Mouse (Mus musculus) embryonic facial prominence, embryonic 13.5 days (tissue): Measurements from ENCODE around the gene Pikfyve. TPM values are rescaled to one million over a fixed set of nuclear protein-coding genes. Genes with fewer than 3 reads are reported as not detected.

Experiments used
- ATAC-seq: fragments of 200-750 bp; cut with Nextera tagmentation; 2 replicates; pipeline ENCODE4 v1.8.0; 2017; ENCODE audit warnings: low read depth; ENCODE audit not compliant: insufficient number of reproducible peaks, insufficient read depth, low FRiP score, low TSS enrichment
- H3K27ac ChIP-seq: fragments of 300-500 bp; sonication (generic); 2 replicates; pipeline ENCODE4 v1.5.1; 2015; ENCODE audit warnings: moderate library complexity, mild to moderate bottlenecking, inconsistent platforms
- H3K27me3 ChIP-seq: fragments of 300-500 bp; sonication (generic); 2 replicates; pipeline ENCODE4 v1.6.1; 2015; ENCODE audit warnings: mild to moderate bottlenecking, inconsistent platforms
- H3K36me3 ChIP-seq: fragments of 300-500 bp; sonication (generic); 2 replicates; pipeline ENCODE4 v1.6.1; 2015; ENCODE audit warnings: mild to moderate bottlenecking, inconsistent platforms
- H3K4me1 ChIP-seq: fragments of 300-500 bp; sonication (generic); 2 replicates; pipeline ENCODE4 v1.6.1; 2015; ENCODE audit warnings: inconsistent platforms
- H3K4me2 ChIP-seq: fragments of 300-500 bp; sonication (generic); 2 replicates; pipeline ENCODE4 v1.6.1; 2015; ENCODE audit warnings: moderate library complexity, mild to moderate bottlenecking, inconsistent platforms
- H3K4me3 ChIP-seq: fragments of 300-500 bp; sonication (generic); 2 replicates; pipeline ENCODE4 v1.5.1; 2015; ENCODE audit warnings: mild to moderate bottlenecking, inconsistent platforms
- H3K9ac ChIP-seq: fragments of 300-500 bp; sonication (generic); 2 replicates; pipeline ENCODE4 v1.6.1; 2015; ENCODE audit warnings: mild to moderate bottlenecking, inconsistent platforms
- H3K9me3 ChIP-seq: fragments of 300-500 bp; sonication (generic); 2 replicates; pipeline ENCODE4 v1.6.1; 2016; ENCODE audit warnings: inconsistent platforms
- WGBS: fragments of 180-500 bp; shearing (Covaris S2); methylation state at CpG from one replicate; pipeline ENCODE4 v1.1.7; 2015; ENCODE audit warnings: mixed read lengths; 5-methylcytosine and 5-hydroxymethylcytosine counted together
- polyA plus RNA-seq: library from polyadenylated mRNA; unstranded; fragments of >200 nt; fragmentation: Nextera tagmentation; extraction: Ambion mirVana; gene quantifications from 2 replicates; pipeline ENCODE4 v1.2.1, GENCODE M21; 2015

Gene Pikfyve
- 11.2 and 12.0 TPM in 2 replicates for polyA plus RNA-seq

GRCm38 (mm10) chr1:65186287-65187073 is at the start of gene Pikfyve, which contains the start of gene Idh1:
Gene Pikfyve, plus strand, starts transcription at chr1:65186683.
Gene Idh1, minus strand, starts transcription at chr1:65186500.
- Histone ChIP-seq H3K4me3 (peak within 1 kb of the TSS; percentile 90), H3K4me2 (peak within 1 kb of the TSS; percentile 72), H3K27me3 (no peaks in the 10 kb centered on the region), H3K9me3 (no peaks in the 10 kb centered on the region), H3K27ac (peak within 1 kb of the TSS; percentile 84), H3K9ac (peak within 1 kb of the TSS; percentile 93), H3K36me3 (no peaks in the 10 kb centered on the region), H3K4me1 (0 out of 2 replicates have a peak, but pooled peaks cover 11% of the 10 kb centered on the region)
- ATAC-seq: peak; percentile 99
- WGBS: under 1% methylated on average over 69 of the region's 71 CpGs

DNA sequence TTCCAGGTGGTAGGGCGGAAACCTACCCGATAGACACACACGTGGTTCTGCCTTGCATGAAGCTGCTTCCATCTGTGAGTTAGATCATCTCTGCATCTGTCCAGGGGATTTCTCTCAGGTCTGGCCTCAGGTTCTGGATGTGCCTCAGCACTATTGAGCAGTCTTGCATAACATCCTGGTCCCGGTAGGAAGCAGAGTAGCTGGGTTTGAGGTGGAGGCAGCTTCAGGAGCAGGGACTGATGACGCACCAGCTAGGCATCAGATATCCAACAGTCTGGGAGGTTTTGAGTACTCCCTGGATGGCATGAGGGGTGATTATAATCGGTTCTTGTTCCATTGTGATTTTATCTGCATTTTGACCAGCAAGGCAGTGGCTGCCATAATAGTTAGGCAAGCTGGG is 48.9 kb upstream of the Pikfyve start:
- no peak for ATAC-seq
- no peak overlapping the region for H3K27ac ChIP-seq

DNA sequence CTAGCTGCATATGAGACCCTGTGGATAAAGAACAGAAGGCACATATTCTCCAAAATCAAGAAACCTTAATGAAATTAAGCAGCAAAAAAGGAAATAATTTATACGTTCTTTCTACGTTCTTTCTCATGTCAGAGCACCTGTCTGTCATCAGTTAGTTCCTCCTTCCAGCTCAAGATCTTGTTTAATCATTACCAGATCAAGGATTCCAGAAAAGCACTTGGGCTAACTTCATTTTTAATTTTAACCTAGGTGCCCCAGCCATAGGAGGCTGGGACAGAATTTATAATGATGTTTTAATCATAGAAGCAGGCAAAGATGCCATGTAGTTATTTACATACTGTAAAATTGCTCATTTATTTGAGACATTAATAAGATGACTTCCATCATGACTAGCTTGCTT is 41.7 kb upstream of the Pikfyve start:
- no peaks in the 10 kb centered on the region for H3K27me3 ChIP-seq
- WGBS: 45% methylated on average over 2 of the region's 2 CpGs

More for the DNA sequence above, 48.9 kb upstream of the Pikfyve start:
- Histone ChIP-seq H3K9me3 (no peaks in the 10 kb centered on the region), H3K4me2 (no peak overlapping the region), H3K27me3 (no peaks in the 10 kb centered on the region), H3K36me3 (no peaks in the 10 kb centered on the region), H3K4me1 (no peaks in the 10 kb centered on the region), H3K4me3 (no peak overlapping the region), H3K9ac (no peak overlapping the region)
- WGBS: 78% methylated on average over 6 of the region's 6 CpGs

GRCm38 (mm10) chr1:65146601-65147000 is 39.9 kb upstream of the Pikfyve start:
- Histone ChIP-seq H3K9me3 (no peaks in the 10 kb centered on the region), H3K4me2 (no peak overlapping the region), H3K27ac (no peak overlapping the region), H3K27me3 (no peaks in the 10 kb centered on the region), H3K36me3 (no peaks in the 10 kb centered on the region), H3K4me3 (no peak overlapping the region), H3K4me1 (no peaks in the 10 kb centered on the region), H3K9ac (no peak overlapping the region)
- WGBS: 41% methylated on average over 2 of the region's 2 CpGs
- ATAC-seq: no peak

More for the DNA sequence above, 41.7 kb upstream of the Pikfyve start:
- Histone ChIP-seq H3K4me3 (no peak overlapping the region), H3K36me3 (no peaks in the 10 kb centered on the region), H3K4me1 (no peaks in the 10 kb centered on the region), H3K4me2 (no peak overlapping the region), H3K9me3 (no peaks in the 10 kb centered on the region), H3K27ac (no peak overlapping the region), H3K9ac (no peak overlapping the region)
- no peak for ATAC-seq

- Histone ChIP-seq H3K4me2 (no peak overlapping the region), H3K4me3 (no peak overlapping the region), H3K9ac (no peak overlapping the region), H3K27me3 (no peaks in the 10 kb centered on the region), H3K9me3 (no peaks in the 10 kb centered on the region), H3K36me3 (no peaks in the 10 kb centered on the region), H3K4me1 (no peaks in the 10 kb centered on the region), H3K27ac (no peak overlapping the region)
- no peak for ATAC-seq
- 91% methylated on average over 5 of the region's 5 CpGs for WGBS
These were observed 39.2 kb upstream of the Pikfyve start for GRCm38 (mm10) chr1:65147326-65147725.

DNA sequence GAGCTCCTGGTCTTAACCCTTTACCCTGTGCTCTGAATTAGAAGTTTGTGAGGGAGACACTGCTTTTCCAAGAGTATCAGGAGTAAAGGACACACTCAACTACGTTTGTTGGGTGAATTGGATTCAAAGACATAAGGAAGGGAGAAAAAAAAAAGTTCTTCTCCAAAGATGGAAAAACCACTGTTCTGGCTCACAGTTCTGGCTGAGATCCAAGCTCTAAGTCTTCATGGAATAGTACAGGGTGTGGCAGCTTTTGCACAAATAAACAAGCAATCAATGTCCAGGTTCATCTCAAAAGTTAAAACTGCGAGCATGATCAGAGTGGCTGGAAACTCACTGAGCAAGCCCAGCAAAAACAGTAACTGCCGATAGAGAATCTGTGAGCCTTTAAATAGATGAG is 38.5 kb upstream of the Pikfyve start:
- no peak overlapping the region for H3K4me2 ChIP-seq
- no peaks in the 10 kb centered on the region for H3K27me3 ChIP-seq
- H3K4me1 ChIP-seq: no peaks in the 10 kb centered on the region
- no peaks in the 10 kb centered on the region for H3K36me3 ChIP-seq
- H3K9ac ChIP-seq: no peak overlapping the region
- 75% methylated on average over 3 of the region's 3 CpGs for WGBS
- H3K27ac ChIP-seq: no peak overlapping the region
- ATAC-seq: no peak
- no peaks in the 10 kb centered on the region for H3K9me3 ChIP-seq
- H3K4me3 ChIP-seq: no peak overlapping the region

DNA sequence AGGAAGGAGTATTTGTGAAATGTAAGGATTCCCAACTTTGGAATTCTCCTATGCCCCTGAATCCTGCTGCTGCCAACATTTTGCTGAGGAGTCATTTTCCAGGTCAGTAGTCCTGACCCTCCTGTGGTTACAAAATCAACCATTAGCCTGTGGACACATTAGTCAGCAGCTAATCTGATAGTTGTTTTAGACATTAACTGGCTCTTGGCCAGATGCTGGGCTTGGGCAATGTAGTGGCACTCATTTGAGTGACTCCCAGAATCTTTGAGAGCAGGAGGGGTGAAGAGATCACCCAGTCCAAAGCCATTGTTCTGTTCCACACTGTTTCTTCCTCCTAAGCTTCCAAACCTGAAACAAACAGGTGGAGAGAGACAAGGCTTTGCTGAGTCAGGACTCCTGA is 31.7 kb upstream of the Pikfyve start:
- Histone ChIP-seq H3K4me3 (no peak overlapping the region), H3K4me1 (no peaks in the 10 kb centered on the region), H3K36me3 (peaks cover 25% of the 10 kb centered on the region), H3K9me3 (no peaks in the 10 kb centered on the region), H3K27me3 (no peaks in the 10 kb centered on the region), H3K4me2 (no peak overlapping the region), H3K9ac (no peak overlapping the region), H3K27ac (no peak overlapping the region)
- no peak for ATAC-seq

DNA sequence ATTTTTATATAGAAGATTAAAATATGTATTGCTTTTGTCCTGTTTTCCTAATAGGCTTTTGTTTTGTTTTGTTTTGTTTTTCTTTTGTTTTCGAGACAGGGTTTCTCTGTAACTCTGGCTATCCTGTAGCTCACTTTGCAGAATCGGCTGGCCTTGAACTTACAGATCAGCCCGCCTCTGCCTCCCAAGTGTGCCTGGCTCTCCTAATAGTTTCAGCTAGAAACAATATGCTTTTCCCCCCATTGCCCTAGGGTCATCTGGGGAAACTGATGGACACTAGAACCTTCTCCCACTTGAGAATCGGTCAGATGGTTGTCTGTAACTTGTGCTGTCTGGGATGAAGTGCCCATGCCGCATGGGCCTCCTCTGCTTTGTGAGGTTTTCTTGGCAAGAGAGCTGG is 30.4 kb upstream of the Pikfyve start:
- Histone ChIP-seq H3K9me3 (no peaks in the 10 kb centered on the region), H3K27ac (no peak overlapping the region), H3K4me3 (no peak overlapping the region), H3K9ac (no peak overlapping the region), H3K4me2 (no peak overlapping the region), H3K4me1 (no peaks in the 10 kb centered on the region), H3K36me3 (peaks cover 38% of the 10 kb centered on the region), H3K27me3 (no peaks in the 10 kb centered on the region)
- no peak for ATAC-seq
- WGBS: 93% methylated on average over 5 of the region's 5 CpGs

- Histone ChIP-seq H3K9ac (no peak overlapping the region), H3K4me1 (no peaks in the 10 kb centered on the region), H3K4me3 (no peak overlapping the region), H3K9me3 (no peaks in the 10 kb centered on the region), H3K27me3 (no peaks in the 10 kb centered on the region), H3K36me3 (peaks cover 94% of the 10 kb centered on the region), H3K4me2 (no peak overlapping the region), H3K27ac (no peak overlapping the region)
- no peak for ATAC-seq
- 98% methylated on average over 1 of the region's 1 CpGs for WGBS
These were observed 24.3 kb upstream of the Pikfyve start for GRCm38 (mm10) chr1:65162210-65162609.

DNA sequence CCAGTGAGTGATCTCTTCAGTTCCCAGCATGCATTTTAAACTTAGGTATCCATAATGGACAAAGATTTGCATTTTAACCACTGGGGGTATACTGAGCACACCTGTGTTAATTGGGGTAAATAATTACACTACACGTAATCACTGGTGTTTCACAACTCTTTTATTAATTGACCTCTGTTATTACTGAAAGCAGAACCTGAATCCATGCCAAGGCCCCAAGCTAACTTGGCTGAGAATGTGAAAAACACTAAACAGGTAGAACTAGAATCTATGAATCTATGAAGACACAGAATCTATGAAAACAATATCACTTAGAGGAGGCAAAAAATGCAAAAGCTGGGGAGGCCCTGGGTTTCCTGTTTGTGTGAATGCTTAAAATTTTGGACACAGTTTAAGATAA is 19.0 kb upstream of the Pikfyve start:
- Histone ChIP-seq H3K4me3 (no peak overlapping the region), H3K36me3 (peaks cover 95% of the 10 kb centered on the region), H3K4me1 (no peaks in the 10 kb centered on the region), H3K9me3 (no peaks in the 10 kb centered on the region), H3K4me2 (no peak overlapping the region), H3K27ac (no peak overlapping the region), H3K9ac (no peak overlapping the region), H3K27me3 (no peaks in the 10 kb centered on the region)
- ATAC-seq: no peak
- 82% methylated on average over 1 of the region's 1 CpGs for WGBS

GRCm38 (mm10) chr1:65169536-65169935 is 16.9 kb upstream of the Pikfyve start:
- no peak for ATAC-seq
- Histone ChIP-seq H3K36me3 (peaks cover 93% of the 10 kb centered on the region), H3K4me2 (no peak overlapping the region), H3K27me3 (no peaks in the 10 kb centered on the region), H3K9ac (no peak overlapping the region), H3K27ac (no peak overlapping the region), H3K9me3 (no peaks in the 10 kb centered on the region), H3K4me3 (no peak overlapping the region), H3K4me1 (no peaks in the 10 kb centered on the region)
- 91% methylated on average over 7 of the region's 7 CpGs for WGBS

GRCm38 (mm10) chr1:65169947-65170346 is 16.5 kb upstream of the Pikfyve start:
- Histone ChIP-seq H3K27ac (no peak overlapping the region), H3K4me3 (no peak overlapping the region), H3K9me3 (no peaks in the 10 kb centered on the region), H3K9ac (no peak overlapping the region), H3K4me1 (no peaks in the 10 kb centered on the region), H3K27me3 (no peaks in the 10 kb centered on the region), H3K36me3 (peaks cover 92% of the 10 kb centered on the region), H3K4me2 (no peak overlapping the region)
- no peak for ATAC-seq
- 90% methylated on average over 5 of the region's 5 CpGs for WGBS
